Mouse (Mus musculus): ENCODE measurements around the gene AC192777.2.
"Not testable (repeated sequence)": the region's sequence is repeated elsewhere in the genome, so short reads cannot be mapped to it uniquely, and the experiment has no call there.

Gene AC192777.2

GRCm38 (mm10) chr17:40095150-40095549 lies at the start of gene AC192777.2:
AC192777.2 (plus strand) TSS chr17:40095450.
- not testable (repeated sequence) for DNase-seq (ENCODE audit: low read depth)

GRCm38 (mm10) chr17:40116172-40116571 lies 20.9 kb downstream of the AC192777.2 start:
- DNase-seq (ENCODE audit: low read depth): not testable (repeated sequence)

GRCm38 (mm10) chr17:40116877-40117276 lies 21.6 kb downstream of the AC192777.2 start:
- not testable (repeated sequence) for DNase-seq (ENCODE audit: low read depth)
